Mouse (Mus musculus) urinary bladder, postnatal 10 days (tissue): Measurements from ENCODE around the gene Rtl8b.
"Not testable (repeated sequence)": the region's sequence is repeated elsewhere in the genome, so short reads cannot be mapped to it uniquely, and the experiment has no call there.

Experiments
- DNase-seq: peaks from one replicate; pipeline ENCODE4 v3.0.0; 2022; ENCODE audit warnings: low spot score

Rtl8b gene

GRCm38 (mm10) chrX:53670294-53670693, at the start of gene Rtl8b:
Rtl8b (minus strand) TSS chrX:53670408.
- DNase-seq = peak; percentile 17

- DNase-seq = no peak
Observed at GRCm38 (mm10) chrX:53716323-53717182, 46.3 kb upstream of the Rtl8b start.

- no peak for DNase-seq
Observed at GRCm38 (mm10) chrX:53715942-53716322, 45.7 kb upstream of the Rtl8b start.

- no peak for DNase-seq
Observed at GRCm38 (mm10) chrX:53702673-53703072, 32.5 kb upstream of the Rtl8b start.

GRCm38 (mm10) chrX:53699225-53699624, 29.0 kb upstream of the Rtl8b start:
- no peak for DNase-seq

- no peak for DNase-seq
Observed at GRCm38 (mm10) chrX:53694008-53694777, 24.0 kb upstream of the Rtl8b start.

- no peak for DNase-seq
Observed at GRCm38 (mm10) chrX:53693141-53693540, 22.9 kb upstream of the Rtl8b start.

GRCm38 (mm10) chrX:53692065-53692464, 21.9 kb upstream of the Rtl8b start:
- DNase-seq = no peak

- not testable (repeated sequence) for DNase-seq
Observed at GRCm38 (mm10) chrX:53684676-53685075, 14.5 kb upstream of the Rtl8b start.

GRCm38 (mm10) chrX:53682650-53683049, 12.4 kb upstream of the Rtl8b start:
- DNase-seq = not testable (repeated sequence)

- peak; percentile 13 for DNase-seq
Observed at GRCm38 (mm10) chrX:53676943-53677342, 6.7 kb upstream of the Rtl8b start.

- not testable (repeated sequence) for DNase-seq
Observed at GRCm38 (mm10) chrX:53670696-53671095, 488 bp upstream of the Rtl8b start.

- not testable (repeated sequence) for DNase-seq
Observed at GRCm38 (mm10) chrX:53669557-53670270, 494 bp downstream of the Rtl8b start.

- not testable (repeated sequence) for DNase-seq
Observed at GRCm38 (mm10) chrX:53652917-53653316, 17.3 kb downstream of the Rtl8b start.

GRCm38 (mm10) chrX:53645885-53646284, 24.3 kb downstream of the Rtl8b start:
- DNase-seq = no peak

- DNase-seq = peak; percentile 20
Observed at GRCm38 (mm10) chrX:53642980-53643961, 26.9 kb downstream of the Rtl8b start, which contains the start of gene Rtl8a. Rtl8a (minus strand) TSS chrX:53643682.

GRCm38 (mm10) chrX:53642604-53642979, 27.6 kb downstream of the Rtl8b start:
- DNase-seq = not testable (repeated sequence)

- not testable (repeated sequence) for DNase-seq
Observed at GRCm38 (mm10) chrX:53638107-53638506, 32.1 kb downstream of the Rtl8b start.
